Mouse (Mus musculus) CD4-positive, CD25-positive, alpha-beta regulatory T cell, adult 2 months (primary cell): ENCODE measurements around the gene Sardh.

ENCODE experiments used
- DNase-seq: peaks from one replicate; pipeline ENCODE4 v3.0.0-alpha.2; 2012; ENCODE audit warnings: low read depth, low spot score

Gene Sardh

DNA sequence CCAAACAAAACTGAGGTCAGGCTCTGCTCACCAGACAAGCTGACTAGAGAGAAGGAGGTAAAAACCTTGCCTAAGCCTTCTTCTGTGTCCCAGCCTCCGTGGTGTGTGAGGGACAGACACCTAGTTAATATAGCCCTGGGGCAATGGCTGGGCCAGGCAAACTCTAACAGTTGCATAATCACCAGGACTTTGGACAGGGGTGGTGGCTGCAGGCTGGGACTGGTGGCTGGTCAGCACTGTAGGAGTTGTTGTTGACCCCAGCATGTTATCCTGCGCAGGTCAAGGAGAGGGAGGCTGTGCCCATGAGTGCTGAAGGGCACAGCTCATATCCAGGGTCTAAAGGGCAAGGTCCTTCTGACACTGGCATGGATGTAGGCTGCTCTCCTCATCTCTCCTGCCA, at the start of gene Sardh:
Gene Sardh, minus strand, starts transcription at position 127 of the 400 bp plus-strand sequence.
- no peak for DNase-seq

DNA sequence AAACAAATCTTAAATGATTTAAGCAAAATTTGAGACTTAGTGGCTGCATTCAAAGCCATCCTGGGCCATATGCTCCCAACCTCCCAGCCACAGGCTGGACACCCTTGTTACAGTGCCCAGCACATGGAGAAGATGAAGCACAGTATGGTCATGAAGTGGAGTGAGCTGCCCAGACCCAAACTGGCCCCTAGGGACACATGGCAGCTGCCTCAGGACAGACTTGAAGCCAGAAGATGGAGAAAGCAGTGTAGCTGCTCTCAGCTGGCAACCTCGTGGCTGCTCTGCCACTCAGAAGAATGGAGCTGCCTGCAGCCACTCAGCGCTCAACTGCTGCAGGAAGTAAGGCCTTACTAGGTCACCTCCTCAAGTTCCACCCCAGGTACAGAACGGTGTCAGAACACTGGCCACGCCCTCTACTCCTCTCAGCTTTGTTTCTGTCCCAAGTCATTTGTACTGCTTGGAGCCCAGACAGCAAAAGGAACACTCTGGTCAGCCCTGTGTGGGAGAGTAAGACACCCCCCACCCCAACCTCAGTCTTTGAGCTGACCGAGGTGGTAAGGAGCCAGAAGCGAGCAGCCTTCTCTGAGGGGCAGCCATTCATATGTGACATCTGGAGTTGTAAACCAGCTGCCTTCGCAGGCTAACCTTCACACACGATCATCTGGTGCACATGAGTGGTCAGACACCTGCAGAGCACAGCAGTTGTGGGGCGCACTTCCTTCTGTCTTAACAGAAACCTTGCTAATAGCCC, 48.7 kb upstream of the Sardh start:
- DNase-seq: peak; percentile 41

DNA sequence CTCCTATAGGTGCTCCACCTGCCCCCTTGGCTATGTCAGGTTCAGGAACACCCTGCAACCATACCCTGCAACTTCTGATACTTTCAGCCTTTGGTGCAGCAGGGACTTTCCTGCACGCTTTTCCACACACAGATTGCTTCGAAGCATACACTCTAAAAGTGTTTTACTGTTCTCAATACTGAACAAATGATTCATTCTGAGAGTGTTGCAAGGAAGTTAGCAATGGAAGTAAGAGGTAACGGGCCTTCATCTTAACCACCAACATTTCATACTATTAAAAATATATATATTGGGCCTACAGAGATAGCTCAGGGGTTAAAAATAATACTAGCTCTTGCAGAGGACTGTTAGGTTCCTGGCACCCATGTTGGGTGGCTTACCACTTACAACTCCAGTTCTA, 46.6 kb upstream of the Sardh start:
- DNase-seq: no peak

DNA sequence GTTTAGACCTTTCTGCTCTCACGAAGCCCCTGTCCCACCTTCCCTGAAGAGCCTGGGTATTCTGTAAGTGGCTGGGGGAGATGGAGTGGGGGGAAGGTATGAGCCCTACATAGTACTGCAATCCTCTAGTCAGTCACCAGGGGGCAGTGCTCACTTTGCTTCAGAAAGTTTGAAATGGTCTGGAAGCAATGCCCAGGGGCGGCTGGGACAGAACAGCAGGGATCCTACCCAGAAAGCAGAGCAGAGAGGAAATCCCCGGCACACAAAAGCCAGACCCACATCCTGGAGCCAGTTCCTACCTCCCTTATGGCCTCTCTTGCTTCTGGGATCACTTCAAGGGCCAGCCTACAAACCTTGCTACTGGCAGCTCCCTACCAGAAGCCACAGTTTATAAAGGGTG, 40.9 kb upstream of the Sardh start:
- DNase-seq: peak; percentile 87

DNA sequence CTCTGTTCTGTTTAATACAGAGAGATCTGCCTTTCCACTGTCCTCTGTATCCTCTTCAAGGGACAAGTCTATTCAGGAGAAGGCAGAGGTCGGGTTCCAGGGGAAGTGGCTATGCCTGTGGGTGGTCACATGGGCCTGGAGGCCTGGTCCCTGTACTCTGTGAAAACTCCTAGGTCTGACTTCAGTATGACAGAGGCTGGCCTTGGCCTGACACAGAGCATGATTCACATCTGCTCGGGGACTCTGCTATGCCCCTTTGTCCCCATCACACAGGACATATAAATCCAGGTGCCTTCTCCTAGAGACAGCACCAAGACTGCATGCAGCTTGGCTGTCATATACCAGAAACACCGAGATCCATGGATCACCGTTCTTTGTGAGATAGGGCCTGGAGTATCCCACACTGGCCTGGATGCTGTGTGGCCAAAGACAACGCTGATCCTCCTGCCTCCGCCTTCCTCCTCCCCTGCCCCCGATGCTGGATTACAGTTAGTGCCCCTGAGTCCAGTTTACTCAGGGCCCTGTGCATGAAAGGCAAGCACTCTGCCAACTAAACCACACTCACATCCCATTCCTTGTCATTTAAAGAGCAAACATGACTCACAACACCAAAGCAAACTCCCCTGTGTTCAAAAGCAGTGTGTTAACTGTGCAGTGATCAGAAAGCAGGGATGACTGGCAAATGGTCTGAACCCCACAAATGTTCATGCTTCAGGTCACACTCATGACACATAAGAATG, 39.0 kb upstream of the Sardh start:
- DNase-seq: no peak

DNA sequence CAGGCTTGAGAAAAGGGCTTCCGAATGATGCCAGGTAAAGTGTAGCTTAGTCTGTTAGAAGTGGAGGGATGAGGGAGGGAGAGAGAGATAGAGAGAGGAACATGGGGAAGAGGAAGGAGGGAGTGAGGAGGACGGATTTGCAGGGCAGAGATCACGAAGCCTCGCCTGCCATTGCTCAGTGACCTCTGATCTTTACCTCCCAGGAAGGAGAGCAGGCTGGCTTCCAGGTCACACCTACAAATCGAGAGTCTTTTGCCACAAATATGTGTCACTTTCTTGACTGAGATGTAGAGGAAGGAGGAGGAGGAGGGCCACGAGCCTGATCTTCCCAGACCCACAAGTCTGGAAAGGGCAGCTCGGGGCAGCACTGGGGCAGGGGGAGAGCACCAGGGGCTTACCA, 36.3 kb upstream of the Sardh start:
- DNase-seq: no peak

DNA sequence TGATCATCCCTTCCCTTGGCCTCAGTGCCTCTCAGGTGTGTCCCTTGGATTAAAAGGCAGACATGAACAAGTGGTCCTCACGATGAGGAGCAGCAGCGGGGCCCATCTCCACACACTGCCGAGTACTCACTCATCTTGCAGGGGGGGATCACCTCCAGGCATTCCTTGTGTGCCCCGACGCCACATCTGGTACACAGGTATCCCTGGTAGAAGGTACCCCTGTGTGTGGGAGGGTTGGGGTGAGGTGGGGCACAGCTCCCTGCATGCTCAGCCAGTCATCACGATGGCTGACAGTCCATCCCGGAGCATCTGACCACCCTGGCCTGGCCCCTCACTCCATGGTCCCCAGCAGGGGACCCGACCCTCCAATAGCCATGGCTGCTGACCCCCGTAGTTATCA, 33.6 kb upstream of the Sardh start:
- no peak for DNase-seq

DNA sequence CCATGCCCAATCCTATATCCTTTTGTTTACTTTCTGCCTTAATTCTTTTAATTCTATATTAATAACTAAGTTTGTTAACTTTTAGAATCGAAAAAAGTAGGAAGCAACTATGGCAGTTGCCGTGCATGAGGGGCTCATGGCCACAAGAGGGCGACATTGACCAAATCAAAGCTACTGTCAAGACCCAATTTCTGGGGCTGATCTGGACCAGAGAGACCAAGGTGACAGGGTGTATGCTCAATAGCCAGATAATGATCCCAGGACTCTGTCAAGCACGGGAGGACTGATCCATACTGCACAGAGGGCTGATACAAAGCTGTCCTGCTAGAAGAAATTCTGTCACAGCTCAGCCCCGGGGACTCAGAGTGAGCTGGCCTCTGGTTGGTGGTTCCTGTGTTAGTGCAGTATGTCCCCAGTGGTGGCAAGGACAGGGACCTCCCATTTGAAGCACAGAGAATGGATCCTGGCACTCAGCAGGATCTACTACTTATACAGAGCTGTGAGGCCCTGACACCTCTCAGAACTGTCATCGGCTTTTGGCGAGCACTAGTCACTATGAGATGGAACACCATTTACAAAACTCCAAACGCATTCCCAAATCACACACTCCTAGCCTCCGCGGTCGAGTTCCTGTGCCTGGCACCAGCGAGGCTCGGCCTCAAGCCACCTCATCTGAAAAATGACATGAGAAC, 32.9 kb upstream of the Sardh start:
- DNase-seq: peak; percentile 85

DNA sequence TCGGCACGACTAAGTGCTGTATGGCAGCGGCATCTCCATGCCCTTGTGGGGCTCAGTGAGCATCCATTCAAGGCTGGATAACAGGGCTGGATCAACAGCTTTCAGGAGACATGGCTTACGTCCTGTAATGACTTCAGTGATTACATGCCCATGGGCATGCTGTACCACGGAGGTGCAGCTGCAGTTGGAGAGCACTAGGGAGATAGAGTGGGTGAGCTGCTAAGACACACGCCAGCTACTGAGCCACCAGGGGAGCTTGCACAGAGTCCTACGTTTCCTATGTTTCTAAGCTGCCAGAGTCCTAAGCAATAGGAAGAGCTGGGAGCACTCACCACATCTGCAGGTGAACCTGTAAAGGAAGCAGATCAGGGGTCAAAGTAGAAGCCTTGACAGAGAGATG, 30.7 kb upstream of the Sardh start:
- DNase-seq: no peak

DNA sequence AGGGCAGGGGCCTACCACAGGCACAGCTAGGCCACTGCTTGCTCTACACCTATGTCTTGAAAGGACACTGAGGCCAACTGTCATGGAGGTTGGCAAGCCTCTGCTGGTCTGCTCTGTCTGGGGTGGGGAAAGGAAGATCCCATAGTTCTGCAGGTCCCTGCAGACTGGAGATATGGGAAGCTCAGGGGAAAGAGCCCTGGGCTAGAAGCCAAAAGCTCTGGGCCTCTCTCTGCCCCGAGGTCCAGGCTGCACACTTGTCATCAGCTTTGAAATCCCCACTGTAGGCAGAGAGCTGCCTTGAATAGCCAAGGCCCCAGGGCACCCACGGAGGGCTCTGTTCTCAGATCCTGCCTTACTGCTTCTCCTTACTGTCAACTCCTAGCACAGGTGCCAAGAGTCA, 20.2 kb upstream of the Sardh start:
- no peak for DNase-seq

DNA sequence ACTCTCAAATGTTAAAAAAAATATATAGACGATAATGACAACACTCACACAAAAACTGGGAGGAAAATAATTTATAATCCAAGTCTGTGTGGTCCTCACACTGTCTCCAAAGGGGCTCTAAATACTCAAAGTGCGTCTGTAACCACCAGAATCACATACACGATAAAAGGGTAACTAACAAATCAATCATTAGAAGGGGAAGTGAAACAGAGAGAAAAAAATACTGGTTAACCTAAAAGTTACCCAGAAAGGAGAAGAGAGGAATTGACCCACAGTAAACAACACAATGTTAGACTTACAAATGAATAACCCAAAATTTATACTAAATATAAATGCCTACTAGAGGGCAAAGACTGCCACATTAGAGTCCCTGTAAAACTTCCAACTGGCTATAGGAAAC, 17.7 kb upstream of the Sardh start:
- no peak for DNase-seq

DNA sequence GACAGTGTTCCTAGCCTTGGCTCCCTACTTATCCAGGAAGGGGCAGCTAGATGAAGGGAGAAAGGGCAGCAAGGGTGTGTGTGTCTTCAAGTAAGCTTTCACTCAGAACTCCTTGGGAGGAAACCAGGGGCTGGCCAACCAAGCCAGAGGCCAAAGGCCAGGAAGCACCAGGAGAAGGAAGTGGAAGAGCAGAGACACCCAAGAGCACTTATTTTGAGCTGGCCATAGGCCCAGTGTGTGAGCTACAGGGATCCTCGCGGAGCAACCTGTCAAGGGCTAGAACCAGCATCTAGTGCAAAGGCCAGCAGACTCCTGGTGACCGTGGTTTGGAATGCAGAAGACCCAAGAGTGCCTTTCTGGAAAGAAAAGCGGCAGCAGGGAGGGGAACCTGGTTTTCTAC, 14.8 kb upstream of the Sardh start:
- DNase-seq: no peak

DNA sequence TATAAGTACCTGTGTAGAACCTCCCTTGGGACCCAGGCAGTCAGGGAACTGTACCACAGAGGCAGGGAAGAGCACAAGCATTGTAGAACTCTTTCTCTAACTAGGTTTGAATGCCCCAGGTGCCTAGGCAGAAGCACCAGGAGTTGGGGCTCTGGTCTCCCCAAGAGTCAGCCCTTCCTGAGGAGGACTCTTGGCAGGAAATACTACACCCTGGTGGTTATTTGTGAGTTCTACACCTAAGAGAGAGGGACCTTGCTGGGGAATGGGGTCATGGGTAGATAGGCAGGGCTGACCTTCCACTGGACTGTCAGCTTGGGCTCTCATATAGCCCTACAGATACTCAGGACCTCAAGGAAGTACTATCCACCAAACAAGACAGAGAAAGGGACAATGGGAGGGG, 3.3 kb upstream of the Sardh start:
- DNase-seq: peak; percentile 20

DNA sequence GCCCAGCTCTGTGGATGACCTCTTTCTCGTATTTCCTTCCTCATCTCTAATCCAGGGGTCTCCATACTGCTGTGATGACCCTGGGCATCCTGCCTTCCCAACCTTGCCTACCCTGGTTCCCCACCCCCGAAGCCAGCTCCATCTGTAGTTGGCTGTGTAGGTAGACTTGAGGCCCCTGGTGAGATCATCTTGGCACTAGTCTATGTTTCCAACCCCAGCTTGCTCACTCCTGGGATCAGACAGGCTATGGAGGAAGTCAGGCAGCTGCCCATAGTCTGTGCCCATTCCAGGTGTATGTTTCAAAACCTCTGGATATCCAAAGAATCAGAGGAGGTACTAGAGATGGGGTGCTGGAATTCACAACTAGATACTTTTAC, 662 bp downstream of the Sardh start:
- DNase-seq: no peak

DNA sequence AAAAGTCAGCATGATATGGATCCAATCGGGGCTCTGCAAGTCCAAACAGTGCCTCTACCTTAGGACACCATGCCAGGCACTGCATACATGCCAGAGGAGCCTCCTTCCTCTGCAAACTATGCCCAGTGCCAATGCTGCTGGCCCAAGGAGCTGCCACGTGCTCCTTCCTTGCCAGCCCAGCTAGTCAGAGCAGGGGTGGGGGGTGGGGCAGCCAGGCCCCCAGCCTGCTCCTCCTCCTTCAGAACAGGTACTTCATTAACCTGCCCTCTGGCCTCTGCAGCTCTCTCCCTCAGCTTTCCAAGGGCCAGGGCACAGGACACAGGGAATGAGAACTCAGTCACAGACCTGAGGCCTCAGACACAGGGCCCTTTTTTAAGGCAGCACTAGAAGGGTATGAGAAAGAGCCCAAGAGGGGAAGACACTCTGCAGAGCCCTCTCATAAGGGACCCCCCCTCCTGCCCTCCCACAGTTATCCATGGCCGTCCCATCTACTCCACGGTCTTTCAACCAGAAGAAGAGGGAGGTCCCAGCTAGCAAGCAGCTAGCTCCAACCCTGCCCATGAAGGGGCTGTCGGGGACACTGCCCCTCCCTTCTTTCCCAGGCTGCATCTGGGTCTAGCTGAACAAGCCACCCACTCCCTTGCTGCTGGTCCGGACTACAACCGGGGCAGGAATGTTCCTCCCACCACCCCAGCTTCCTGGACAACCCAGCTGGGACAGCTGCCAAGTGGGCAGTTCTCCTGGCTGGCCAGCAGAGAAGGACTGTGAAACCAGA, 1.2 kb downstream of the Sardh start:
- no peak for DNase-seq

DNA sequence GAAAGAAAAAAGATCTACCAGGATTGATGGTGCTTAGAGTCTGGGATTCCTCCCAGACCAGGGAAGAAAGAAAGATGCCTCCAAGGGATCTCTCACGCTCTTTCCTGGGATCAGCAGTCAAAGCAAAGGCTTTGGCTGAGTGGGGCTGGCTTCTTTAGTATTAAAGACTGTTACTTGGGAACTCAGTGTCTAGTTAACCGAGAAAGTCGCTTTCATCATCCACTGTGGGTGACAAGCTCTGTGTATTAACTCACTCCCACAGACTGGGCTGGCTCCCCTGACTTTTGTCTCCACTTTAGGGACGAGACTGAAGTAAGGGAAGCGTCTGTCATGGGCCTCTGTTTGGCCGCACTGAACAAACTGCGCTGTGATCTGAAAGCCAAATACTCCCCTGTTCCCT, 2.2 kb downstream of the Sardh start:
- no peak for DNase-seq

DNA sequence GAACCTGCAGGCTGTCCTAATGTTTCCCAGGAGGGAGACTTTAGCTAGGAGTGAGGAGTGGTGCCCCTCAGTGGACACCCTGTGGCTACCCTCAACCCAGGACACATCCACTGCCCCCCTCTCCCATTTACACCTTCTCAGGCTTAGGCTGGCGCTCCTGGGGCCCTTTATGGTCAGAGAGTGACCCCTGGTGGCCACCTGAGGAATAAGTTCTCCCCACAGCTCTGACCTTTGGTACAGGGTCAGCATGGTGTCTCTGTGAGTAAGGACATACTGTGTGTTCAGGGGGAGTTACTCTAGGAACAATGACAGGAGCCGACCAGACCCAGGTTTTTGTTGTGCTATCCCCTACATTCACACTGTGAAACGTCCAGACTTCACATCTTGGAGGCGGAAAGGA, 10.8 kb downstream of the Sardh start:
- peak; percentile 79 for DNase-seq

DNA sequence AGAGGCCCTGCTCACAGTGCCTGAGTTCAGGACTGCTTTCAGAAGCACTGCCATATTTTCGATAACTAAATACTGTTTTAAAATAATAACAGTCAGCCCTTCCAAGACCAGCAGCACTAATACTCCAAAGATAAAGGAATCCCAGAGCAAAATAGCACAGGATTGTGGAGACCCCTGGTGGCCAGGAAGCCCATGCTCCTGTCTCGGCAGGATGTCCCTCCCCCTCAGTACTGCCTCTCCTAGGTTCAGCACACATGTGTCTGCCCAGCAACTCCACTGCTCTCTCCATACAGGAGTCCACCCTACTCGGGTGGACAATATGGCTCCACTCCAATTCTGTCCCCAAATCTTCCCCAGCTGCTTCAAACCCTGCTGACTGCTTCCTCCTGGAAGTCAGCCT, 12.4 kb downstream of the Sardh start:
- peak; percentile 74 for DNase-seq

DNA sequence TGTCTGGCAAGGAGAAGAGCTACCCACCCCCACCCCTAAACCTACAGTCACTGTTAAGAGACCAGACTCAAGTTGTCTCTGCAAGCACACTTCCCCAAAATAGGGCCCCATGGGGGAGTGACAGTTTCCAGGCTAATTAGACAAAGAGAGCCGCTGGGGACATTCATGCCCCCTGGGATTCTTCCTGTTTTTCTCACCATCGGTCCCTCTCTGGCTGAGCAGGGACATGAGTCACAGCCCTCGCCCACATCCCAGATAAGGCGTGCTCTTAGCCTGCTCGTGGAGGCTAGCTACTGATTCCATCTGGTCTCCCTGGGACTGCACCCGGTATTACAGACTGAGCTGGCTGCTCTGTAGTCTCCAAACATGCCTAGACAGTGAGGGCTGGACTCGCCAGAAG, 15.8 kb downstream of the Sardh start:
- DNase-seq: no peak

DNA sequence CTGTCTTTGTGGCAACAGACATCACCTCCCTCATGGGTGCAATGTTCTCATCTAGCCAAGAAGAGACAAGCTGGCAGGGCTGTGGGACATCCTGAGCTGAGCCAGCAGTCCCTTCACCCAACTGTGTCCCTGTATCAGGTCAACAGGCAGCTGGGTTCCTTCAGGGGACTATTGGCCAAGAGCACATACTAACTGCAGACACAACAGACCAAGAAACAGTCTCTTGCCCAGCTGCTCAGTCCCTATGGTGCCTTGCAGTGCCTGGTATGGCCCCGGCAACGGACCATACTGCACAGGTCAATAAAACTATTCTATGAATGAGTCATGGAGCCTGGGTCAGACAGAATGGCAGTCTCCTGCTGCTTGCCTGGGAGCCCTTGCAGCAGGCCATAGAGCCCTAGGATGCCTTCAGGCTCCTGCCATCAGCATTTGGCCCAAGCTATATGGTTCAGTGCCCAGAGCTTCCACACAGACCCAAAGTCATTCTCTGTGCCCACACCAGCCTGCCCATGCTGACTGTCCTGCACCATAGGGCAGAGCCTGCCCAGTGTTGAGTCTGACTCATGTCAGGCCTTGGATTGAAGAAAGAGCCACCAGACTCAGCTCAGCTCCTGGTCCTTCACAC, 18.5 kb downstream of the Sardh start:
- no peak for DNase-seq

DNA sequence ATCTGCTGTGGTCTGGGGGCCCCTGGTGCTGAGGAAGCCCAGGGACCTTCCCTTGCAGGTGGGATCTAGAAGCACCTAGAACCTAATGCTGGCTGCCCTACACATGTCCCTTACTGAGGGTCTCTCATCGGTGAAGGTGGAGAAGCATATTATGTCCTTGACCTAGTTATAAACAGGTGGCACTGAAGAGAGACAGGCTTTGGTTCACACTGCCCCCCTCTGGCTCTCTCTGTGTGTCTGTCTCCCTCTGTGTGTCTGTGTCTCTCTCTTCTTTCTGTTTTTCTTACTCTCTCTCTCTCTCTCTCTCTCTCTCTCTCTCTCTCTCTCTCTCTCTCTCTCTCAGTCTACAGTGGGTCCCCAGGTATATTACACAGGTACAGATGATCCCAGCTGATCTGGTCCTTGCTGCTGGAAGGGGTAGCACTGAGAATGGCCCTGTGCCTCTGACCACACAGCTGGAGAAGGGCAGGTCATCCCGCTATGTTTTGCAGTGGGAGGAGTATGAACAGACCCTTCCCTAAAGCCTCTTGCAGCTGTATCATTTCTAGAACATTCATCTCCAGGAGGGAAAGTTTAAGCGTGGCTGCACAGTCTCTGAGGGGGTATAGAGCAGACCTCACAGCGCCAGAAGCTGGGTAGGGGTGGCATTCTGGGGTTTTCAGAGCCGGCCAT, 19.2 kb downstream of the Sardh start:
- peak; percentile 61 for DNase-seq
